Mouse (Mus musculus) naive thymus-derived CD4-positive, alpha-beta T cell, adult 2 months (primary cell): ENCODE data around the gene Cfap43.

Experiments used
- DNase-seq: peaks from one replicate; pipeline ENCODE4 v3.0.0-alpha.2; 2011; ENCODE audit warnings: low read depth

The Cfap43 gene

GRCm38 (mm10) chr19:47795009-47795728, 123.9 kb downstream of the Cfap43 start:
- DNase-seq, result peak; percentile 81

- no peak for DNase-seq
Observed at GRCm38 (mm10) chr19:47794331-47794730, 124.8 kb downstream of the Cfap43 start.

GRCm38 (mm10) chr19:47790316-47791020, 128.6 kb downstream of the Cfap43 start:
- DNase-seq, result no peak

- DNase-seq, result no peak
Observed at GRCm38 (mm10) chr19:47783898-47784297, 135.2 kb downstream of the Cfap43 start.

GRCm38 (mm10) chr19:47780972-47781371, 138.1 kb downstream of the Cfap43 start:
- no peak for DNase-seq

- DNase-seq, result no peak
Observed at GRCm38 (mm10) chr19:47780145-47780544, 138.9 kb downstream of the Cfap43 start.

GRCm38 (mm10) chr19:47777847-47778246, 141.2 kb downstream of the Cfap43 start:
- DNase-seq, result no peak

- peak; percentile 24 for DNase-seq
Observed at GRCm38 (mm10) chr19:47755625-47756024, 163.5 kb downstream of the Cfap43 start.

- peak; percentile 14 for DNase-seq
Observed at GRCm38 (mm10) chr19:47754931-47755330, 164.2 kb downstream of the Cfap43 start.

GRCm38 (mm10) chr19:47753921-47754320, 165.2 kb downstream of the Cfap43 start:
- DNase-seq, result no peak

- no peak for DNase-seq
Observed at GRCm38 (mm10) chr19:47752456-47752855, 166.6 kb downstream of the Cfap43 start.

- no peak for DNase-seq
Observed at GRCm38 (mm10) chr19:47750391-47750790, 168.7 kb downstream of the Cfap43 start.

GRCm38 (mm10) chr19:47748950-47749349, 170.1 kb downstream of the Cfap43 start:
- DNase-seq, result no peak

GRCm38 (mm10) chr19:47747072-47747471, 172.0 kb downstream of the Cfap43 start:
- no peak for DNase-seq

- no peak for DNase-seq
Observed at GRCm38 (mm10) chr19:47731931-47732330, 187.2 kb downstream of the Cfap43 start.

GRCm38 (mm10) chr19:47731071-47731881, 187.8 kb downstream of the Cfap43 start, which contains the start of gene Sfr1:
Gene Sfr1, plus strand, starts transcription at chr19:47731682.
- DNase-seq, result peak; percentile 98

- DNase-seq, result peak; percentile 85
Observed at GRCm38 (mm10) chr19:47730691-47731070, 188.4 kb downstream of the Cfap43 start.

- DNase-seq, result no peak
Observed at GRCm38 (mm10) chr19:47725643-47726140, 193.4 kb downstream of the Cfap43 start.

GRCm38 (mm10) chr19:47724903-47725302, 194.2 kb downstream of the Cfap43 start:
- DNase-seq, result no peak

GRCm38 (mm10) chr19:47722471-47722870, 196.6 kb downstream of the Cfap43 start:
- no peak for DNase-seq

- no peak for DNase-seq
Observed at GRCm38 (mm10) chr19:47719147-47719546, 199.9 kb downstream of the Cfap43 start.

GRCm38 (mm10) chr19:47716144-47716543, 202.9 kb downstream of the Cfap43 start:
- no peak for DNase-seq
